Mouse (Mus musculus): ENCODE measurements around the gene Fcgbp. TPM values are rescaled to one million over a fixed set of nuclear protein-coding genes. Genes with fewer than 3 reads are reported as not detected.
"Not testable (repeated sequence)": the region's sequence is repeated elsewhere in the genome, so short reads cannot be mapped to it uniquely, and the experiment has no call there.

Gene Fcgbp
- polyA plus RNA-seq, 1 experiment from 2014 or later, result 0.06 TPM

GRCm38 (mm10) chr7:28093541-28093940, 22.5 kb downstream of the Fcgbp start:
- H3K9me3 ChIP-seq (replicated peaks), result no peaks in the 10 kb centered on the region
- WGBS, result 36% methylated on average over 11 of the region's 11 CpGs
- ATAC-seq (replicated peaks; ENCODE audit: insufficient number of reproducible peaks, insufficient read depth, low FRiP score, low read depth), result no peak
- no peak overlapping the region for H3K9ac ChIP-seq
- H3K36me3 ChIP-seq, result no peaks in the 10 kb centered on the region
- no peaks in the 10 kb centered on the region for H3K4me1 ChIP-seq (replicated peaks)
- 0 out of 2 replicates have a peak, but pooled peaks cover 3% of the 10 kb centered on the region for H3K27me3 ChIP-seq
- H3K4me3 ChIP-seq, result no peak overlapping the region
- H3K27ac ChIP-seq, result no peak overlapping the region
- no peak overlapping the region for H3K4me2 ChIP-seq

GRCm38 (mm10) chr7:28099101-28099500, 28.1 kb downstream of the Fcgbp start:
- Histone ChIP-seq H3K9me3 (replicated peaks) (0 out of 2 replicates have a peak, but pooled peaks cover 2% of the 10 kb centered on the region), H3K4me2 (no peak overlapping the region), H3K4me1 (replicated peaks) (no peaks in the 10 kb centered on the region), H3K4me3 (no peak overlapping the region), H3K27me3 (peaks cover 5% of the 10 kb centered on the region), H3K9ac (no peak overlapping the region), H3K27ac (no peak overlapping the region), H3K36me3 (no peaks in the 10 kb centered on the region)
- ATAC-seq (replicated peaks; ENCODE audit: insufficient number of reproducible peaks, insufficient read depth, low FRiP score, low read depth), result no peak
- WGBS, result 89% methylated on average over 16 of the region's 16 CpGs

DNA sequence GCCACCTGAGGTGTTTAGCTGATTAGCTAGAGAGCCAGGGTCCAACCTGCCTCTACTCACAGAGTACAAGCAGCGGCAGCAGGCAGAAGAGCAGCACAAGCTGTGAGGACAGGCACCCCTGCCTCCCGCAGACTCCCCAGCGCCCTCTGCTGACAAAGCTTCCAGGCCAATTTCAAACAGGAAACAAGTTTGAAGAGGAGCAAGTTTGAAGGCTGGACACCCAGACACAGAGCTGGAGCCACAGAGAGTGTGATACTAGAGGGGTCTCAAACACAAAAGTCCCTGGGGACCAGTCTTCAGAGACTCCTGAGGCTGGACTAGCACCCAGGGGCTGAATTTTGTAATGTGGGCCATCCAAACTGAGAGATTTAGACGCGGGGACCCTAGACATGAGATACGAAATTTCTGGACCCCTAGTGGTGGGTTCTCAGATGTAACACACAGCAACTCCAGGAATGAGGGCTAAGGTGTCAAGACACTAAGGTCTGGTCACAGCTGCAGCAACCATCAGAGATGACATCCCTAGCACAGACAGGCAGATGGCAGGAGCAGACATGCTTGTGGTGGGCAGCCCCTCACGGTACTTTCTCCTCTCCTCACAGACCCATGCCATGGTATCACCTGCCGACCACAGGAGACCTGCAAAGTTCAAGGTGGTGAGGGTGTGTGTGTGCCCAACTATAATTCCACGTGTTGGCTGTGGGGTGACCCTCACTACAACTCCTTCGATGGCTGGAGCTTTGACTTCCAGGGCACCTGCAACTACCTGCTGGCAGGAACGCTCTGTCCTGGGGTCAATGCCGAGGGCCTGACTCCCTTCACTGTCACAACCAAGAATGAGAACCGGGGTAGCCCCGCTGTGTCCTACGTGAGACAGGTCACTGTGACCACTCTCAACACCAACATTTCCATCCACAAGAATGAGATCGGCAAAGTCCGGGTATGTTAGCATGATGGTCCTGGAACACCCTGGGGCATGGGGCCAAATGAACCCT, 29.9 kb downstream of the Fcgbp start:
- WGBS, result 63% methylated on average over 17 of the region's 17 CpGs
- no peak overlapping the region for H3K27ac ChIP-seq
- 0 out of 2 replicates have a peak, but pooled peaks cover 2% of the 10 kb centered on the region for H3K9me3 ChIP-seq (replicated peaks)
- H3K4me1 ChIP-seq (replicated peaks), result 0 out of 2 replicates have a peak, but pooled peaks cover 3% of the 10 kb centered on the region
- no peak overlapping the region for H3K9ac ChIP-seq
- no peak for ATAC-seq (replicated peaks; ENCODE audit: insufficient number of reproducible peaks, insufficient read depth, low FRiP score, low read depth)
- no peak overlapping the region for H3K4me3 ChIP-seq
- H3K4me2 ChIP-seq, result no peak overlapping the region
- H3K27me3 ChIP-seq, result peaks cover 15% of the 10 kb centered on the region
- no peaks in the 10 kb centered on the region for H3K36me3 ChIP-seq

DNA sequence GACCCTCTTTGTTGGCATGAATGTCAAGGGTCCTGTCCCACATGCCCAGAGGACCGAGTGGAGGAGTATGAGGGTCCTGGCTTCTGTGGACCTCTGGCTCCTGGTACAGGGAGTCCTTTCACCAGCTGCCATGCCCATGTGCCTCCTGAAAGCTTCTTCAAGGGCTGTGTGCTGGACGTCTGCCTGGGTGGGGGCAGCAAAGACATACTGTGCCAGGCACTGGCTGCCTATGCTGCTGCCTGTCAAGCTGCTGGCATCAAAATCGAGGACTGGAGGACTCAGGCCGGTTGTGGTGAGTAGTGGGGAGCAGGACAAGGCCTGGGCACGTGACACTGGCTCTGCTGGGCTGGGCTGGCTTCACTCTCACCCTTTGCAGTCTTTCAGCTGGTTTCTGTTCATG, 31.9 kb downstream of the Fcgbp start:
- ATAC-seq (replicated peaks; ENCODE audit: insufficient number of reproducible peaks, insufficient read depth, low FRiP score, low read depth); H3K4me3 ChIP-seq; H3K36me3 ChIP-seq; H3K9me3 ChIP-seq (replicated peaks); H3K9ac ChIP-seq; H3K4me2 ChIP-seq; H3K4me1 ChIP-seq (replicated peaks); H3K27ac ChIP-seq: not testable (repeated sequence)
- peaks cover 19% of the 10 kb centered on the region for H3K27me3 ChIP-seq
- WGBS, result 43% methylated on average over 5 of the region's 5 CpGs

- Histone ChIP-seq H3K4me1 (replicated peaks) (0 out of 2 replicates have a peak, but pooled peaks cover 3% of the 10 kb centered on the region), H3K4me3 (peak overlapping the region; percentile 26), H3K36me3 (no peaks in the 10 kb centered on the region), H3K9me3 (replicated peaks) (no peaks in the 10 kb centered on the region), H3K27ac (no peak overlapping the region), H3K9ac (no peak overlapping the region), H3K4me2 (peak overlapping the region; percentile 52), H3K27me3 (peaks cover 19% of the 10 kb centered on the region)
- ATAC-seq (replicated peaks; ENCODE audit: insufficient number of reproducible peaks, insufficient read depth, low FRiP score, low read depth), result no peak
- 8% methylated on average over 23 of the region's 23 CpGs for WGBS
Measured at GRCm38 (mm10) chr7:28104670-28105069, 33.6 kb downstream of the Fcgbp start.

DNA sequence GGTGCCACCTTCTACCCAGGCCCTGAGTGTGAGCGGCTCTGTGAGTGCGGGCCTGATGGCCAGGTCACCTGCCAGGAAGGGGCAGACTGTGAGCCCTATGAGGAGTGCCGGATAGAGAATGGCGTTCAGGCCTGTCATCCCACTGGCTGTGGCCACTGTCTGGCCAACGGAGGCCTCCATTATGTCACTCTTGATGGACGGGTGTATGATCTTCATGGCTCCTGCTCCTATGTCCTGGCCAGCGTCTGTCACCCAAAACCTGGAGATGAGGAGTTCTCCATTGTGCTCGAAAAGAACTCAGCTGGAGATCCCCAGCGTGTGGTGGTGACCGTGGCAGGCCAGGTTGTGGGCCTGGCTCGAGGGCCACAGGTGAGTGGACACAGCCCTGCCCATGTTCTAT, 35.2 kb downstream of the Fcgbp start:
- Histone ChIP-seq H3K27ac (no peak overlapping the region), H3K36me3 (no peaks in the 10 kb centered on the region), H3K4me3 (no peak overlapping the region), H3K27me3 (peaks cover 19% of the 10 kb centered on the region), H3K9me3 (replicated peaks) (no peaks in the 10 kb centered on the region), H3K9ac (no peak overlapping the region), H3K4me1 (replicated peaks) (0 out of 2 replicates have a peak, but pooled peaks cover 3% of the 10 kb centered on the region), H3K4me2 (no peak overlapping the region)
- WGBS, result 83% methylated on average over 11 of the region's 11 CpGs
- ATAC-seq (replicated peaks; ENCODE audit: insufficient number of reproducible peaks, insufficient read depth, low FRiP score, low read depth), result no peak

GRCm38 (mm10) chr7:28114648-28115047, 43.6 kb downstream of the Fcgbp start:
- 69% methylated on average over 2 of the region's 2 CpGs for WGBS
- Histone ChIP-seq H3K27ac (no peak overlapping the region), H3K4me2 (no peak overlapping the region), H3K4me3 (no peak overlapping the region), H3K4me1 (replicated peaks) (no peaks in the 10 kb centered on the region), H3K9me3 (replicated peaks) (no peaks in the 10 kb centered on the region), H3K36me3 (no peaks in the 10 kb centered on the region), H3K9ac (no peak overlapping the region), H3K27me3 (0 out of 2 replicates have a peak, but pooled peaks cover 5% of the 10 kb centered on the region)
- ATAC-seq (replicated peaks; ENCODE audit: insufficient number of reproducible peaks, insufficient read depth, low FRiP score, low read depth), result no peak

- no peak within 1 kb of the TSS for H3K4me2 ChIP-seq
- WGBS, result 83% methylated on average over 5 of the region's 5 CpGs
- no peak for ATAC-seq (replicated peaks; ENCODE audit: insufficient number of reproducible peaks, insufficient read depth, low FRiP score, low read depth)
- H3K9me3 ChIP-seq (replicated peaks), result no peaks in the 10 kb centered on the region
- H3K4me1 ChIP-seq (replicated peaks), result no peaks in the 10 kb centered on the region
- H3K27ac ChIP-seq, result no peak within 1 kb of the TSS
- no peaks in the 10 kb centered on the region for H3K27me3 ChIP-seq
- H3K4me3 ChIP-seq, result no peak within 1 kb of the TSS
- no peaks in the 10 kb centered on the region for H3K36me3 ChIP-seq
- H3K9ac ChIP-seq, result no peak within 1 kb of the TSS
Measured at GRCm38 (mm10) chr7:28129166-28129565, 58.1 kb downstream of the Fcgbp start, which contains the start of gene 9530053A07Rik. Gene 9530053A07Rik (plus strand): TSS chr7:28129466.

DNA sequence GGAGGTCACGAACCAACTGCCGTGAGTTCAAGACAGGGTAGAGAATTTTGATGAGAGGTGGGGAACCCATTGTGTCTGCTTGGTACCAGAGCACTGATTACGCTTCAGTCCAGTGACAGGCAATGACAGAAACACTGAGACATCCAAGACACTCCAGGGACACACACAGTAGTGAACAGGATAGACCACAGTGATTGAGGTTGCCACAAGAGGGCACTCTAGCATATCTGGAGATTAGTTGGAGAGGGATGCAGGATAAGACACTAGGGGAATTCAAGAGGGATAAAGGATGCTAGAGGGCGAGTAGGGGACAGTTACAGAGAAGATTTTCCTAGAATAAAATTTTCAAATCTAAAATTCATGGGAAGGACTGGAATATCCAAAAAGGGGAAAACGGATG, 66.6 kb downstream of the Fcgbp start:
- 57% methylated on average over 5 of the region's 5 CpGs for WGBS
- H3K4me3 ChIP-seq, result no peak overlapping the region
- no peak overlapping the region for H3K4me2 ChIP-seq
- H3K27me3 ChIP-seq, result no peaks in the 10 kb centered on the region
- H3K27ac ChIP-seq, result no peak overlapping the region
- no peak overlapping the region for H3K9ac ChIP-seq
- no peak for ATAC-seq (replicated peaks; ENCODE audit: insufficient number of reproducible peaks, insufficient read depth, low FRiP score, low read depth)
- no peaks in the 10 kb centered on the region for H3K4me1 ChIP-seq (replicated peaks)
- no peaks in the 10 kb centered on the region for H3K9me3 ChIP-seq (replicated peaks)
- H3K36me3 ChIP-seq, result no peaks in the 10 kb centered on the region

GRCm38 (mm10) chr7:28148263-28148662, 77.2 kb downstream of the Fcgbp start:
- no peak overlapping the region for H3K27ac ChIP-seq
- H3K4me2 ChIP-seq, result no peak overlapping the region
- no peak overlapping the region for H3K9ac ChIP-seq
- no peaks in the 10 kb centered on the region for H3K36me3 ChIP-seq
- no peak overlapping the region for H3K4me3 ChIP-seq
- WGBS, result 13% methylated on average over 3 of the region's 3 CpGs
- no peak for ATAC-seq (replicated peaks; ENCODE audit: insufficient number of reproducible peaks, insufficient read depth, low FRiP score, low read depth)
- H3K4me1 ChIP-seq (replicated peaks), result no peaks in the 10 kb centered on the region
- H3K27me3 ChIP-seq, result peaks cover 17% of the 10 kb centered on the region
- H3K9me3 ChIP-seq (replicated peaks), result no peaks in the 10 kb centered on the region

DNA sequence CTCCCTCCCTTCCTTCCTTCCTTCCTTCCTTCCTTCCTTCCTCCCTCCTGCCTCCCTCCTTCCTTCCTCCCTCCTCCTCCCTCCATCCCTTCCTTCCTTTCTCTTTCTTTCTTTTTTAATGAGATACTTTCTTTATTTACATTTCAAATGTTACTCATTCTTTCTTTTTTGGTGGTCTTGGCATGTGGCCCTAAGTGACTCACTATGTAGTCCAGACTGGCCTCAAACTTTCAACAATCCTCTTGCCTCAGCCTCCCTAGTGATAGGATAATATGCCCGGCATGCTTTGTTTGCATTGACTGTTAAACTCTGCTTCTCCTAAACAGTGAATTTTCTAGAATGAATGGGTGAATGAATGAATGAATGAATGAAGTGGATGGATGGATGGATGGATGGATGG, 78.8 kb downstream of the Fcgbp start:
- no peaks in the 10 kb centered on the region for H3K9me3 ChIP-seq (replicated peaks)
- H3K4me2 ChIP-seq, result no peak overlapping the region
- H3K4me1 ChIP-seq (replicated peaks), result no peaks in the 10 kb centered on the region
- no peak overlapping the region for H3K27ac ChIP-seq
- no peak for ATAC-seq (replicated peaks; ENCODE audit: insufficient number of reproducible peaks, insufficient read depth, low FRiP score, low read depth)
- no peak overlapping the region for H3K4me3 ChIP-seq
- no peak overlapping the region for H3K9ac ChIP-seq
- peaks cover 17% of the 10 kb centered on the region for H3K27me3 ChIP-seq
- no peaks in the 10 kb centered on the region for H3K36me3 ChIP-seq
- 74% methylated on average over 1 of the region's 1 CpGs for WGBS
